Mouse (Mus musculus): ENCODE measurements around the gene Gpr171.

- no peak for TF ChIP-seq CTCF (IDR thresholded peaks at IDR 0.05; ENCODE audit: control insufficient read depth, insufficient read depth, low read length)
- no peak for TF ChIP-seq POLR2A (IDR thresholded peaks at IDR 0.05; ENCODE audit: borderline replicate concordance, control insufficient read depth, low read depth, low read length)
Observed at GRCm38 (mm10) chr3:59131966-59132365, 30.3 kb upstream of the Gpr171 start.

Measured in bone marrow, adult 2 months (tissue).